Mouse (Mus musculus): Measurements from ENCODE around the gene Pdilt. TPM values are rescaled to one million over a fixed set of nuclear protein-coding genes. Genes with fewer than 3 reads are reported as not detected.

Gene Pdilt
- polyA plus RNA-seq, 1 experiment from 2014 or later: not detected

- 62% methylated on average over 2 of the region's 2 CpGs for WGBS (ENCODE audit: insufficient replicate concordance)
- no peak for DNase-seq
These were observed 4.3 kb upstream of the Pdilt start for GRCm38 (mm10) chr7:119527548-119527947.

GRCm38 (mm10) chr7:119527135-119527534 lies 3.8 kb upstream of the Pdilt start:
- Histone ChIP-seq H3K9ac (no peak overlapping the region), H3K36me3 (no peaks in the 10 kb centered on the region), H3K27me3 (no peaks in the 10 kb centered on the region), H3K4me2 (no peak overlapping the region), H3K4me3 (replicated peaks) (no peak overlapping the region), H3K4me1 (replicated peaks) (0 out of 2 replicates have a peak, but pooled peaks cover 2% of the 10 kb centered on the region), H3K27ac (no peak overlapping the region), H3K9me3 (replicated peaks) (no peaks in the 10 kb centered on the region)
- 86% methylated on average over 1 of the region's 1 CpGs for WGBS (ENCODE audit: insufficient replicate concordance)
- DNase-seq (no peak), ATAC-seq (ENCODE audit: low read depth) (no peak)

More at GRCm38 (mm10) chr7:119527548-119527947, 4.3 kb upstream of the Pdilt start:
- Histone ChIP-seq H3K27me3 (no peaks in the 10 kb centered on the region), H3K27ac (no peak overlapping the region), H3K36me3 (no peaks in the 10 kb centered on the region), H3K4me1 (replicated peaks) (0 out of 2 replicates have a peak, but pooled peaks cover 2% of the 10 kb centered on the region), H3K4me2 (no peak overlapping the region), H3K9me3 (replicated peaks) (no peaks in the 10 kb centered on the region), H3K9ac (no peak overlapping the region), H3K4me3 (replicated peaks) (no peak overlapping the region)
- no peak for ATAC-seq (ENCODE audit: low read depth)

- no peak overlapping the region for H3K27ac ChIP-seq
- no peak overlapping the region for H3K9ac ChIP-seq
- ATAC-seq (ENCODE audit: low read depth) (no peak), DNase-seq (no peak)
- no peak overlapping the region for H3K4me3 ChIP-seq (replicated peaks)
- 72% methylated on average over 13 of the region's 13 CpGs for WGBS (ENCODE audit: insufficient replicate concordance)
- H3K9me3 ChIP-seq (replicated peaks): no peaks in the 10 kb centered on the region
- 0 out of 2 replicates have a peak, but pooled peaks cover 2% of the 10 kb centered on the region for H3K4me1 ChIP-seq (replicated peaks)
- H3K36me3 ChIP-seq: no peaks in the 10 kb centered on the region
- no peak overlapping the region for H3K4me2 ChIP-seq
- no peaks in the 10 kb centered on the region for H3K27me3 ChIP-seq
These were observed 3.2 kb upstream of the Pdilt start for GRCm38 (mm10) chr7:119526486-119526885.

GRCm38 (mm10) chr7:119525881-119526281 lies 2.6 kb upstream of the Pdilt start:
- Histone ChIP-seq H3K9ac (no peak overlapping the region), H3K27ac (no peak overlapping the region), H3K27me3 (no peaks in the 10 kb centered on the region), H3K4me3 (replicated peaks) (no peak overlapping the region), H3K4me2 (no peak overlapping the region), H3K9me3 (replicated peaks) (no peaks in the 10 kb centered on the region), H3K36me3 (no peaks in the 10 kb centered on the region), H3K4me1 (replicated peaks) (0 out of 2 replicates have a peak, but pooled peaks cover 2% of the 10 kb centered on the region)
- ATAC-seq (ENCODE audit: low read depth) (no peak), DNase-seq (no peak)
- 34% methylated on average over 2 of the region's 2 CpGs for WGBS (ENCODE audit: insufficient replicate concordance)

- H3K4me1 ChIP-seq (replicated peaks): 0 out of 2 replicates have a peak, but pooled peaks cover 2% of the 10 kb centered on the region
- no peak for ATAC-seq (ENCODE audit: low read depth)
These were observed 904 bp downstream of the Pdilt start for GRCm38 (mm10) chr7:119522385-119522784.

GRCm38 (mm10) chr7:119521816-119522215 lies 1.5 kb downstream of the Pdilt start:
- Histone ChIP-seq H3K27ac (no peak overlapping the region), H3K4me2 (no peak overlapping the region), H3K9ac (no peak overlapping the region), H3K36me3 (no peaks in the 10 kb centered on the region), H3K4me3 (replicated peaks) (no peak overlapping the region), H3K27me3 (no peaks in the 10 kb centered on the region), H3K4me1 (replicated peaks) (no peaks in the 10 kb centered on the region), H3K9me3 (replicated peaks) (no peaks in the 10 kb centered on the region)
- ATAC-seq (ENCODE audit: low read depth) (no peak), DNase-seq (no peak)
- 51% methylated on average over 3 of the region's 3 CpGs for WGBS (ENCODE audit: insufficient replicate concordance)

More at GRCm38 (mm10) chr7:119522385-119522784, 904 bp downstream of the Pdilt start:
- H3K27ac ChIP-seq: no peak overlapping the region
- no peaks in the 10 kb centered on the region for H3K9me3 ChIP-seq (replicated peaks)
- no peaks in the 10 kb centered on the region for H3K27me3 ChIP-seq
- no peak for DNase-seq
- no peak overlapping the region for H3K4me2 ChIP-seq
- WGBS (ENCODE audit: insufficient replicate concordance): 65% methylated on average over 1 of the region's 1 CpGs
- no peaks in the 10 kb centered on the region for H3K36me3 ChIP-seq
- no peak overlapping the region for H3K4me3 ChIP-seq (replicated peaks)
- H3K9ac ChIP-seq: no peak overlapping the region

- DNase-seq: peak; percentile 6
- Histone ChIP-seq H3K4me1 (replicated peaks) (no peaks in the 10 kb centered on the region), H3K27ac (no peak overlapping the region), H3K9me3 (replicated peaks) (no peaks in the 10 kb centered on the region), H3K27me3 (no peaks in the 10 kb centered on the region), H3K9ac (no peak overlapping the region), H3K4me3 (replicated peaks) (no peak overlapping the region), H3K4me2 (no peak overlapping the region), H3K36me3 (no peaks in the 10 kb centered on the region)
- 32% methylated on average over 5 of the region's 5 CpGs for WGBS (ENCODE audit: insufficient replicate concordance)
- peak; percentile 31; the same call in 1 of the 2 replicates for ATAC-seq (ENCODE audit: low read depth)
These were observed 3.6 kb downstream of the Pdilt start for GRCm38 (mm10) chr7:119519654-119520053.

- Histone ChIP-seq H3K4me2 (no peak within 1 kb of the TSS), H3K4me3 (replicated peaks) (no peak within 1 kb of the TSS), H3K9ac (no peak within 1 kb of the TSS), H3K4me1 (replicated peaks) (no peaks in the 10 kb centered on the region), H3K27me3 (no peaks in the 10 kb centered on the region), H3K36me3 (no peaks in the 10 kb centered on the region), H3K9me3 (replicated peaks) (no peaks in the 10 kb centered on the region), H3K27ac (no peak within 1 kb of the TSS)
- no peak for DNase-seq
- no peak for ATAC-seq (ENCODE audit: low read depth)
- 55% methylated on average over 5 of the region's 5 CpGs for WGBS (ENCODE audit: insufficient replicate concordance)
These were observed 4.1 kb downstream of the Pdilt start, which contains the start of gene Acsm5 for GRCm38 (mm10) chr7:119519163-119519562. Gene Acsm5, plus strand, starts transcription at chr7:119519463.

- Histone ChIP-seq H3K27ac (no peak overlapping the region), H3K36me3 (no peaks in the 10 kb centered on the region), H3K4me1 (replicated peaks) (no peaks in the 10 kb centered on the region), H3K4me2 (no peak overlapping the region), H3K4me3 (replicated peaks) (no peak overlapping the region), H3K9me3 (replicated peaks) (no peaks in the 10 kb centered on the region), H3K9ac (no peak overlapping the region), H3K27me3 (no peaks in the 10 kb centered on the region)
- DNase-seq (no peak), ATAC-seq (ENCODE audit: low read depth) (no peak)
- WGBS (ENCODE audit: insufficient replicate concordance): 54% methylated on average over 7 of the region's 7 CpGs
These were observed 7.1 kb downstream of the Pdilt start for GRCm38 (mm10) chr7:119516272-119516558.

- WGBS (ENCODE audit: insufficient replicate concordance): 48% methylated on average over 10 of the region's 10 CpGs
- Histone ChIP-seq H3K36me3 (no peaks in the 10 kb centered on the region), H3K27ac (no peak overlapping the region), H3K4me2 (no peak overlapping the region), H3K27me3 (no peaks in the 10 kb centered on the region), H3K9ac (no peak overlapping the region), H3K4me3 (replicated peaks) (no peak overlapping the region), H3K9me3 (replicated peaks) (no peaks in the 10 kb centered on the region), H3K4me1 (replicated peaks) (no peaks in the 10 kb centered on the region)
- DNase-seq (no peak), ATAC-seq (ENCODE audit: low read depth) (no peak)
These were observed 7.6 kb downstream of the Pdilt start for GRCm38 (mm10) chr7:119515492-119516271.

- 28% methylated on average over 7 of the region's 7 CpGs for WGBS (ENCODE audit: insufficient replicate concordance)
- no peak for ATAC-seq (ENCODE audit: low read depth)
- Histone ChIP-seq H3K4me3 (replicated peaks) (no peak overlapping the region), H3K36me3 (no peaks in the 10 kb centered on the region), H3K4me1 (replicated peaks) (no peaks in the 10 kb centered on the region), H3K4me2 (no peak overlapping the region), H3K27ac (no peak overlapping the region), H3K9ac (no peak overlapping the region), H3K27me3 (no peaks in the 10 kb centered on the region), H3K9me3 (replicated peaks) (no peaks in the 10 kb centered on the region)
- DNase-seq: no peak
These were observed 10.2 kb downstream of the Pdilt start for GRCm38 (mm10) chr7:119513056-119513455.

- ATAC-seq (ENCODE audit: low read depth): no peak
- H3K4me1 ChIP-seq (replicated peaks): no peaks in the 10 kb centered on the region
- H3K36me3 ChIP-seq: no peaks in the 10 kb centered on the region
- no peak overlapping the region for H3K4me3 ChIP-seq (replicated peaks)
- no peaks in the 10 kb centered on the region for H3K9me3 ChIP-seq (replicated peaks)
- WGBS (ENCODE audit: insufficient replicate concordance): 70% methylated on average over 4 of the region's 4 CpGs
- H3K27me3 ChIP-seq: no peaks in the 10 kb centered on the region
- no peak overlapping the region for H3K9ac ChIP-seq
- no peak overlapping the region for H3K4me2 ChIP-seq
- DNase-seq: no peak
- no peak overlapping the region for H3K27ac ChIP-seq
These were observed 12.1 kb downstream of the Pdilt start for GRCm38 (mm10) chr7:119511143-119511542.
